8 mouse cellular contexts compared by ENCODE assay signal in the genomic region with DNA sequence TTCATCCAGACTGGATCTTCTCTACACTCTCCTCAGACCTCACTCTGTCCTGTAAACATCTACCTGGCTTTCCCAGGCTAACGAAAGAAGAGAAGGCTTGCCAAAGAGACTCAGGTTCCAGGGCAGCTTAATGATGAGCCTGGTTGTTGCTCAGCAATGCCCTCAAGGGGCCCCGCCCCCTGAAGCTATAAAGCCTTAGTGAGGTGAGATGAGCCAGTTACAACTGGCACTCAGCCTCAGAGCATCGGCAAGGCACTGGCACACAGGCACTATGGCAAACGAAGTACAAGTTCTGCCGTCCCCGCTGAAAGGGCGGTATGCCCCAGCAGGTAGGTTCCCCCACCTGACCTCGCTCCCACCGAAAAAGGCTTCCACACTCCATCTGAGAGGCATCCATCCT. TPM values are rescaled to one million over a fixed set of nuclear protein-coding genes. Genes with fewer than 3 reads are reported as not detected.
DNase-seq lines count a peak whose midpoint lies in the region; ATAC-seq and TF ChIP-seq lines count a peak whose summit lies in the region.
"Had no signal": no experiment of that assay in that cellular context is flagged by ENCODE, and none has a peak within 500 bp of the region (broad histone marks: within the 10 kb centered on the region; RNA-seq: fewer than 3 reads in every experiment).

A gene (plus strand): TSS at position 216 of the 400 bp plus-strand sequence.

- peak; percentile 17 for DNase-seq in lung, embryonic 14.5 days
- no peak for DNase-seq in lung, adult 18-20 months
- DNase-seq in cerebellum, adult 11 months: peak; percentile 35
- no peak for DNase-seq in left cerebral cortex, adult 11 months (ENCODE audit: low spot score)
- no peak for DNase-seq in left cerebral cortex, adult 18-20 months (ENCODE audit: low spot score in 2 of 2)
- DNase-seq: thymus, postnatal 25 days had no signal

- 0 out of 2 replicates have a peak, but pooled peaks cover 2% of the 10 kb centered on the region for H3K4me1 ChIP-seq in lung, embryonic 14.5 days (ENCODE audit: insufficient read depth)
- no peaks in the 10 kb centered on the region for H3K4me1 ChIP-seq in embryonic facial prominence, embryonic 13.5 days

- H3K27ac ChIP-seq in lung, embryonic 14.5 days (ENCODE audit: low read depth): peak within 1 kb of the TSS; percentile 22; the same call in 1 of the 2 replicates
- H3K27ac ChIP-seq in embryonic facial prominence, embryonic 13.5 days: peak within 1 kb of the TSS; percentile 66

- no peaks in the 10 kb centered on the region for H3K27me3 ChIP-seq in lung, embryonic 14.5 days (ENCODE audit: insufficient read depth, low read length)
- H3K27me3 ChIP-seq in embryonic facial prominence, embryonic 13.5 days: no peaks in the 10 kb centered on the region

- no peaks in the 10 kb centered on the region for H3K36me3 ChIP-seq in lung, embryonic 14.5 days (ENCODE audit: insufficient read depth)
- H3K36me3 ChIP-seq in embryonic facial prominence, embryonic 13.5 days: no peaks in the 10 kb centered on the region

- no peak for TF ChIP-seq CTCF in lung, embryonic 14.5 days (IDR thresholded peaks at IDR 0.05; ENCODE audit: low read depth)

- H3K4me2 ChIP-seq in lung, embryonic 14.5 days: no peak within 1 kb of the TSS
- no peak within 1 kb of the TSS for H3K4me2 ChIP-seq in embryonic facial prominence, embryonic 13.5 days

- WGBS in lung, embryonic 14.5 days: 61% methylated on average over 9 of the region's 9 CpGs
- WGBS in embryonic facial prominence, embryonic 13.5 days: 53% methylated on average over 9 of the region's 9 CpGs

- no peak within 1 kb of the TSS for H3K4me3 ChIP-seq in lung, embryonic 14.5 days (ENCODE audit: low read depth, low read length)
- no peak within 1 kb of the TSS for H3K4me3 ChIP-seq in embryonic facial prominence, embryonic 13.5 days

- ATAC-seq in lung, embryonic 14.5 days (ENCODE audit: insufficient read depth): peak; percentile 41; the same call in 1 of the 2 replicates
- ATAC-seq in embryonic facial prominence, embryonic 13.5 days (ENCODE audit: insufficient number of reproducible peaks, insufficient read depth, low FRiP score, low TSS enrichment, low read depth): 0 out of 2 replicates have a peak, but pooled peaks have one; percentile 43
- no peak for ATAC-seq in neutrophil, adult 5-6 weeks (ENCODE audit: extremely low read depth, insufficient number of reproducible peaks, low FRiP score, poor library complexity, severe bottlenecking)

- no peak within 1 kb of the TSS for H3K9ac ChIP-seq in lung, embryonic 14.5 days
- H3K9ac ChIP-seq in embryonic facial prominence, embryonic 13.5 days: no peak within 1 kb of the TSS

- no peaks in the 10 kb centered on the region for H3K9me3 ChIP-seq in lung, embryonic 14.5 days (ENCODE audit: low read depth, low read length)
- no peaks in the 10 kb centered on the region for H3K9me3 ChIP-seq in embryonic facial prominence, embryonic 13.5 days

RNA-seq across cellular contexts. Expression of the gene that starts here (rescaled TPM):
- 2.0 and 4.0 TPM in 2 replicates for polyA plus RNA-seq in lung, embryonic 14.5 days (2014; fragmentation: Nextera tagmentation; extraction: Ambion mirVana)
- polyA plus RNA-seq in embryonic facial prominence, embryonic 13.5 days (2015; fragmentation: Nextera tagmentation; extraction: Ambion mirVana): 15.9 and 21.6 TPM in 2 replicates
- 10.8 and 15.7 TPM in 2 replicates for total RNA-seq in neutrophil, adult 5-6 weeks (2017)
- total RNA-seq in left cerebral cortex, adult 18-20 months (2021): 1 to 10 TPM; 1.7 to 2.6 TPM

Comparison
In these comparisons a context has a peak if more than half of its experiments do, and no peak if none do; other contexts are left out.
1. DNase-seq: peak in lung, embryonic 14.5 days (single experiment) and cerebellum, adult 11 months (single experiment); none in lung, adult 18-20 months (0 of 2), left cerebral cortex, adult 11 months (single experiment) and left cerebral cortex, adult 18-20 months (0 of 2).